Mouse (Mus musculus) testis, postnatal 14 days (tissue): ENCODE measurements around the gene Adgrg3.

Source experiments
- DNase-seq: peaks from one replicate; pipeline ENCODE4 v3.0.0; 2021; ENCODE audit warnings: low spot score

Gene Adgrg3

DNA sequence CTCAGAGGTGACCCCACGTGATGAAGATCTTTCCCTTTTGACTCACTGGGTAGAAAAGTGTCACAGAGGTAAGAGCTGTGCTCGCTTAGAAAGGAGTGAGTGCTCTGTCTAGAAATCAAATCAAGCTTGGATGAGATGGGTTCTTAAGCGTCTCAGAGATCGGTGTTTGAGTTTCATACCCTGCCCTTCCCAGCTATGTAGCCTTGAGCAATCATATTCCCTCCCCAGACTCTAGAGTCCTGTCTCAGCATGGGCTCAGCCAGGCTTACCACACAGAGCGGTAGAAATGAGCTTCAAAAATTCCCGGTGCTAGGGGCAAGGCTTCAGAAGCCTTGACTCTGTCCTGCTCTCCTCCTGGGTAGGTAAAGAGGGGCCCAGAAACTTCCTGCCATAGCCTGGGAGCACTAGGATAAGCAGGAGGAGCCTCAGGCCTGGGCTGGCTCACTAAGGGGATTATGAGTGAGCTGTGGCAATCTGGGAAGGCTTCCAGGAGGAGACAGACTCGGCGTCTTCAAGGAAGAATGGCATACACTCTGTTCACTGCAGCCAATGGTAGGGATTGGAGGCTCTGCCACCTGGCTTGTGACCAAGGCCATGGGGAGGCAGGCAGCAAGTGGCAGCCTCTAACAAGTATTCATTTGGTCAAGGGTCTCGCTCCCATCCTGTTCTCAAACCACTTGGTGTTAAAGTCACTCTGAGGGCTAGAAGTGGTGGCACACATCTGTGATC is 24.3 kb upstream of the Adgrg3 start:
- no peak for DNase-seq

DNA sequence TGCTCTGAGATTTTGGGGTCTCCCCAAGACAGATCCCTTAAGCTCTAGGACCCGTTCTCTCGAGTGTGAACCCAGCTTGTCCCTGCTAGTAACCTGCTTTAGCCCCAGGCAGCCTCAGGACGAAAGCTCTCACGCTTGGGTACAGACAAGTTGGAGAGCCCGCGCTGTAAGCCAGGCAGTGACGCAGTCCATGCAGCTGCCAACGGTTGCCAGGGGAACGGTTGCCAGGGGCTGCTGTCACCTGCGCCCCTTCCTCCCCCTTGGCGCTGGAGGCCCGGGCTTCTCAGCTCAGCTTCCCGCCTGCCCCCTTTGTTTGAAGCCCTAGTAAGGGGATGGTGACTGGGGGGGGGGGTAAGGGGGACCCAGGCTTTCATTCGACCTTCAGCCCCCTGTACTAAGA is 23.5 kb upstream of the Adgrg3 start:
- DNase-seq, result peak; percentile 39

DNA sequence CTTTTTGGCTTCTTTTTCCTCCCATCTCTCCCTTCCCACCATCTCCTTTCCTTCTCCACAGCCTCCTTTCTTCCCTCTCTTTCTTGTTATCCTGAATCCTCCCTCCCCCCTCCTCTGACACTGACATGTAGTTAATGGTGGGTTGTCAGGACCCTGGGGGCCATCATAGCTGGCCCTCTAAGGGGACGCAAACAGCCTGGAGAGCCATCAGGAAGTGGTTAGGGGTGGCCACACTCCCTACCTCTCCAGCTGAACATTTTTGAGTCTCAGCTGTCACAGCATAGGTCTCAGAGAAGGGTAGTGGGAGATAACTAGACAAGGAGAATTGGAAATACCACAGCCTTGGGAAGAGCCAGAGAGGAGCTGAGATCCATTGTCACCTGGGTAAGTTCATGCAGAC is 23.0 kb upstream of the Adgrg3 start:
- DNase-seq, result no peak

DNA sequence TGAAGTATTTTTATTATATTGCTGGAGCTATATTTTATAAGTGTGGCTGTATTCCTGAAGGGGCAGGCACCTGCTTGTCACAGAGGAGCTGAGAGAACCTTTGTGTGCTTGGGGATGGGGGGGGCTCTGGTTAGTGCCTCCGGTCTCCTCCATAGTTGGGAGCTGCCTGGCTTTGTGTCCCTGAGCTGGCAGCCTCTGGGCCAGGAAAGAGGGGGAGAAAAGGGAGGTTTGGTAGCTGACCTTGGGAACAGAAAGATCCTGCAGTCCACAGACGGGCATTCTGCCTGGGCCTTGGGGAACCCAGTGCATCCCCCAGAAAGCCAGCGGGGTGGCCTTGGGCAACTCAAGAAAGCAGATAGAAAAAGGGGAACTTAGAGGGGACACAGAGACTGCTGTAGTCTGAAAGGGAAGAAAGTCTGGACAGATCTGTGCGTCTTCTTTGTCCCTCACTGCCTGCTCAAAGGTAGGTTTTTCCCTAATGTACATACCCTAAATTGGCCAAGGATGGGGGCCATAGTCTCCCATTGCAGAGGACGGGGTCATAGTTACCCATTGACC is 22.1 kb upstream of the Adgrg3 start:
- peak; percentile 85 for DNase-seq

DNA sequence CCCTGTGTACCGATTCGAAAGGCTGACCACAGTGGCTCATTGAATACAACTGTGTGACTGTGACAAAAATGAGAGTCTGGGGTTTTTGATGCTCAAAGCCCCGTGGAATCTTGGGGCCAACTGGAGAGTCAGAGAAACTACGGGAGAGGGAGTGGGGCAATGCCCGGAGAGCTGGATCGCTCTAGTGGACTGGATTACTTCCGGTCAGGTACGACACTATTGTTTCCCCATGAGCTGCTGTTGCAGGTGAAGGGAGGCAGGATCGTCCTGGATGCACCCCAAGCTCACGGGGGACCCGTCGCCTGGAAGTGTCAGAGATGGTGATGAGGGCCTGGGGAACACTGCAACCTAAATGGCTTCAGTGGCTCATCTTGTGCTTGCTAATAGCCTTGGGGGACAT is 21.5 kb upstream of the Adgrg3 start:
- DNase-seq, result no peak

DNA sequence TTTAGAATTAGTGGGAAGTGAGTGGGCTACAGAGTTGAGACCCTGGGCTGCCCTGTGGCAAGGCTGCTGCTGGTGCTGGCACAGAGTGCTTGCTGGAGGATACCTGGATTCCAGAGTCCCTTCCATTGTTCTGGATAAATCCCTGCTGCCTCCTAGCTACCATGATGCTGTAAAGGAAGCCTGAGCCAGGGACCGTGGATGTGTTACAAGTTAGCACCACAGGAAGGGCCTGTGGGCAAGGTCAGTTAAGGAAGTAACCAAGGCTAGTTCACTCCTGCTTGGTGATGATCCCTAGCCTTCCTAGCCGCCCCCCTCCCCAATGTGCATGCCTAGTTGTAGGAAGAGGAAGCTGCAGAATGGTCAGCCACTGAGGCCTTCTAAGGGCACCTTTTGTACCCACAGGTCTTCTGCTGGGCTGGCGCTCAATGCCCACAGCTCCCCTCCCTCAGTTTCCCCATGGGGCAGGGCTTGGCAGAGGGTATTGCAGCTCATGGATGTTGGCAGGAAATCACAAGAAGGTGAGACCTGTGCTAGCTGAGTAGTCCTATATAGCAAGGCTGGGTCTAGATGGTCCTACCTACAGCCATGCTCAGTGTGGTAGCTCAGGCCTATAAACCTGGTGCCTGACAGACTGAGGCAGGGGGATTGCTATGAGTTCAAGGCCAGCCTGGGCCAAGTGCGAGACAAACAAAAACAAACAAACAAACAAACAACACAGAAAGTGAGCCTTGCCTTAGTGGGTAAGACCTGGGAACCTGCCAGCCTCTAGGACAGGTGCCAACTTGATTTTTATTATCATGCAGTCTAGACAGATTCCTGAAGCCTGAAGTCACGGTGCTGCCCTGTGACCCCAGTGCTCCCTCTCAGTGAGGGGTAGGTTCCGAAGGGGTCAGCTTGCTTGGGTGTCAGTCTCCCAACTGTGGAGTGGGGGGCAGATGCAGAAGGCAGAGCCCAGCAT is 20.3 kb upstream of the Adgrg3 start:
- peak; percentile 37 for DNase-seq

DNA sequence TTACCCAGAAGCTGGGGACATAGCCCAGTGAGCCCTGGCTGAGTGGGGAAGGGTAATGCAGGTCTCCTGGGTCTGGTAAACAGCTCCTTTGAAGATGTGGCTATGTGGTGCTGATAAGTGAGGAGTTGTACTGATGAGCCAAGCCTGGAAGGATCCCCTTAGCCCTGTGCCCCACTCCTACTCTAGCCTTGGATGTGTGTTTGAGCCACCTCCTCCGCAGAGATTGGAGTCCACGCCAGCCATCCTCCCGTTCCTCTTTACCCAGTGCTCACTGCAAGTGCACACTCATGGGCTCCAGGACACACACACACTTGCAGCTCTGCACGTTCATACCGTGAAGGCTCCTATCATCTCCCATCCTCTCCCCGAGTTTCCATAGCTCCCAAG is 19.6 kb upstream of the Adgrg3 start:
- peak; percentile 70 for DNase-seq

DNA sequence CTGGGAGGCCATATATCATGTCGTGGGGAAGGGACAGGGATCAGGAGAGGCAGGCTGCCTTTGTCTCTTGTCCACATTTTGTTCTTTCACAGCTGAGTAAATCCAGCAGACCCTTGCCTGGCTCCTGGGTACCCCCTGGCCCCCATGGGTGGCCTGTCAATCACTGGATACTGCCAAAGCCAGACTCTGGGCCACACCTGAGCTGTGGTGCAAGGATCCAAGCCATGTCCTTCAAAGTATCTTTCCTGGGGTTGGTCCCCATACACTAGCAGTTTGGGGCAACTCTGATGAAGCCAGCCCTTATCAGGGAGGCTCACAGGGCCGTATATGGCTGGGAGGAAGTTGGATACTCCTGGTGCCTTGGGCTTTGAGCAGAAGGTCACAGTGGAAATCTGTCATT is 19.1 kb upstream of the Adgrg3 start:
- no peak for DNase-seq

DNA sequence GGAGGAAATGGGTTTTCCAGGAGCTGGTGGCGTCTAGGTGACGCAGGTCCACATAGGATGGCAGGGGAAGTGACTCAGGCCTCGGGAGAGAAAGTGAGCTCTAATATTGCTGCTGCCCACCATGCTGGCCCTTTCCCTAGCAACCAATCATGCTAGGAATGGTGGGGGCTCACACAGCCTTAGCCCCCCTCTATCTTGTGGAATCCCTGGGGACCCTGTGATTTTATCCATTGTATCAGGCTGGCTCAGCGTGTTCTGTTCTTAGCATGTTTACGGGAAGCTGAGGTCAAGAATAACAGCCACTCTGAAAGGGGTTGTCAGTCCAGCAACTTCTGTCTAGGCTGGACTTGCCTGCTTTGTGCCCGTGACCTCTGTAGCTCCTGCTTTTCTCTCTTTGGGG is 18.5 kb upstream of the Adgrg3 start:
- DNase-seq, result no peak

DNA sequence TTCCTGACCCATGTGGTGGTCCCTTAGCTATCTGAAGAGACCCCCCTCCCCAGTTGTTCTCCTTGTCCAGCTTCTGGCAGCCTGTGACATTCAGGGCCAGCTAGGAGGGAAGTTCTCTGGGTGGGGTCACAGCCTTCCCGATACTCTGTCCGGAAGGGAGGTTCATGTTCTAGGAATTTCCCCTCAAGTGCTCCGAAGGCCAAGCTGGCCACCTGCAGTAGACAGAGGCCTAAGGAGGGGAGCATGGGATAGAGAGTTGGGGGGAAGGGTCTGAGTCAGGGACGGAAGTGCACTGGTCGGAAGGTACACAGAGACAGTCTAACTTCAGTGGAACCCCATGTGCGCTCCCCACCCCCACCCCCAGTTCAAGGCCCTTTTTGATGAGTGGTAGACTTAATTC is 17.5 kb upstream of the Adgrg3 start:
- no peak for DNase-seq

DNA sequence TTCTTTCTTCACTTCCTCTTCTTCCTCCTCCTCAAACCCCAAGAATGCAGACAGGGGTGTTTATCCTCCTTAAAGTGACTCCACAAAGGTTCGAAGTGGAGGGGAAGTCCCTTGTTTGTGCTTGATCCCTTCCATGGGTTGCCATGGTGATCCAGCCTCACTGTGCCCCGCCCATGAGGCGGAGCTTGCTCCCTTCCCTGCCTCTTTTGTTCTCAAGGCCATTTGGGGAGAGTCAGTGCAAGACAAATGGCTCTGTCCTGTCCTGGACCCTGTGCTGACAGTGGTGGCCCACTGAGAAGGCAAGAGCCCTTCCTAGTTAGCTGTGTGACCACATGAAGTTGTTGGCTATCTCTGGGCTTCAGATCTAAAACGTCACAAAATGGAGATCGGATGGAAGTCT is 16.8 kb upstream of the Adgrg3 start:
- DNase-seq, result peak; percentile 51

DNA sequence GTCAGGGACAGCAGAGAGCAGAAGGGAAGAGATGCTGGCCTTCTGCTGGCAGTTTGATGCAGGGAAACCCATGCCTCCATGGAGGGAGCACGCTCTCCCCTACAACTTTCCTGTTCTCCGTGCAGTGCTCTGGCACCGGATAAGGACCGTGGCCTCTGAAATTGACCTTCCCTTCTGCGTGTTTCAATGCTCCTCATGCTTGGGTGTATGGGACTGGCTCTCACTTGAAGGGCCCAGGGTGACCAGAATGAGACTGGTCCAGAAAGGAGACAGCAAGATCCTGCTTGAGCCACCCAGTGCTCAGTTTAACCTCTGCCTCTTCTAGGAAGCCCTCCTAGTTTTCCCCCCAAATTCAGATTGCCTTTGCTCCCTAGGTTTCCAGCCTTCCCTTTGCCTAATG is 16.3 kb upstream of the Adgrg3 start:
- no peak for DNase-seq

DNA sequence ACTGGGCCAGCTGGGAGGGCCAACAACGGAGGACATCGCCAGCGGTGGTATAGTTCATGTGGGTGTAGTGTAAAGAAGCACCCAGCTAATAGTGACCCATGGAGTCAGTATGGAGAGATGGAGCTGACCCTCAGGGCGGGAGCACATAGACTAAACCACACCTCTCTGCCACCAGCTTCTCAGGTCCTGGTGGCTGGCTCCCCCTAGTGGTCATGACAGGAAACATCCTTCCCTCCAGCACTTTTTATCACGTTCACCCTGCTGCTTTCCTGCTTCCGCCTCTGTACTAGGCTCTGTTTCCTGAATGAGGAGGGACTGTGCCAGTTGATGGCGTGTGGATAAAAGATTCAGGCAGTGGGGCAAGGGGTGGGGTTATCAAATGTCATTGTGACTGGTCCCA is 15.8 kb upstream of the Adgrg3 start:
- DNase-seq, result peak; percentile 66

DNA sequence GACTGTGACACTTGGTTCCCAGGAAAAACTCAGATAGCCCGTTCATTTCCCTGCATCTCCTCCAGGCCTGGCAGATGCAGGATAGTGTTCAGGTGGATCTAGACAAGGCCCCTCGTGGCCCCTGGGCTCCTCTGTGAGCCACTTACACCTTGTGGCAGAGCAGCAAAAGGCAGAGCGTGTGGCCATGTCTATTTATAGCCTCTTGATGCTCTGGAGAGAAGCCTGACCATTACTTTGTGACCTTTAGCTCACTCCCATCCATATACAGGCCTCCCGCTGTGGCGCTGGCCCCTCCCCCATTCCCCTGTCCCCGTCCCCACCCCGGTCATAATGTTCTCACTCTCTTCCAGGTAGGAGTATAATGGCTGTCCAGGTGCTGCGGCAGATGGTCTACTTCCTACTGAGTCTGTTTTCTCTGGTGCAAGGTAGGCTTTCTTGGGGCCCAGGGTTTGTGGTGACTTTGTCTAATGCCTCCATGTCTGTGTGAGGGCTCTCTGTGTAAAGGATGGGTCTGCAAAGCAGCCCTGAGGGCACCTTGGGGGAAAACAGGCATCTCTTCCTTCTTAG is 15.3 kb upstream of the Adgrg3 start:
- DNase-seq, result no peak

DNA sequence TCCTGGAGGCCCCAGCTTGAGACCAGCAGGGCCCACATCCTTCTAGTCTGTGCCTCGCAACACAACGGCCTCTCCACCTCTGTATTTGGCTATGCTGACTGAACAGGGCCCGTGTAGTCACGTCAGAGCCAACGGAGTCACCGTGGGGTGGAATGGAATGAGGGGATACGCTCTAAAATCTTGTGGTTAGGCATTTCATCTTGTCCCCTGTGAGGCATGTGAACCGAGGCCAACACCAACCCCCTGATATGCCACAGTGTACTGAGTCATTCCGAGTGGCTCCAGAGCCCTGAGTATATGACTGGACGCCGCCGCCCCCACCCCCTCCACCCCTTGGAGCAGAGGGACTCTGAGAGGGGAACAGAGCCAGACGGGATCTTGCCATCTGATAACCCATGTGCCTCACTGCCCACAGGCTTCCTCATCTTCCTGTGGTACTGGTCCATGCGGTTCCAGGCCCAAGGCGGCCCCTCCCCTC is 5.0 kb upstream of the Adgrg3 start:
- no peak for DNase-seq

DNA sequence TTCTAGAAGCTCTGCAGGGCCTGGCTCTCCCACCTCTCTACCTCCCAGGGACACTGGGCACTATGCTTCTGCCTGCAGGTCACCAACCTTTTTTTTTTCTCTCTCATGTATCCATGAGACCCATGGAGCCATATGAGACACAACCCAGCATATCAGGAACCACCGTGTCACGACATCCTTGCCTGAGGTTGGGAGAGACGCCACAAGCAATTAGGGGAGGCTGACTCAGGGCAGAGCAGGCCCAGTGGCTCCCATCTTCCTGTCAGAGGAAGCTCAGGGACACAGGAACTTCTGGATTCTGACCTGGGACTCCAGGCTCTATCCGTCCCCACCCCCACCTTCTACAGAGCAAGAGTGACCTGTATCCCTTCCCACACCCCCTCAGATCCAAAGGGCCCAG is 1.6 kb upstream of the Adgrg3 start:
- DNase-seq, result no peak

DNA sequence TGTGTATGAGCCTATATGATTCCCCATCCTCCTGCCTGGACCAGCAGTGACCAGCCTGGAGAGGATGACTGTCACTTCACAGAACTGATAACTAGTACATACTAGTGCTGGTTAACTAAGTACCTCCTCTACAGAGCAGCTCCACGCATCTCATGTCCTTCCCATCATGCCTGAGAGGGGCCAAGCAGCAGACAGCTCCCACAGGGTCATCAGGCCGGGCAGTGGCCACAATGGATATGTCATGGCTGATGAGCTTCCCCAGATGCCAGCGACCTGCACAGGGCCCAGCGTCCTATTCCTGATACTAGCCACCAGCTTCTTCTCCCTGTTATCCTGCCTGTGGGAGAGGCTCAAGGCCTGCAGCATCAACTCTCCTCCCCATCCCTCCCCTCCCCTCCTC is 808 bp upstream of the Adgrg3 start:
- no peak for DNase-seq

DNA sequence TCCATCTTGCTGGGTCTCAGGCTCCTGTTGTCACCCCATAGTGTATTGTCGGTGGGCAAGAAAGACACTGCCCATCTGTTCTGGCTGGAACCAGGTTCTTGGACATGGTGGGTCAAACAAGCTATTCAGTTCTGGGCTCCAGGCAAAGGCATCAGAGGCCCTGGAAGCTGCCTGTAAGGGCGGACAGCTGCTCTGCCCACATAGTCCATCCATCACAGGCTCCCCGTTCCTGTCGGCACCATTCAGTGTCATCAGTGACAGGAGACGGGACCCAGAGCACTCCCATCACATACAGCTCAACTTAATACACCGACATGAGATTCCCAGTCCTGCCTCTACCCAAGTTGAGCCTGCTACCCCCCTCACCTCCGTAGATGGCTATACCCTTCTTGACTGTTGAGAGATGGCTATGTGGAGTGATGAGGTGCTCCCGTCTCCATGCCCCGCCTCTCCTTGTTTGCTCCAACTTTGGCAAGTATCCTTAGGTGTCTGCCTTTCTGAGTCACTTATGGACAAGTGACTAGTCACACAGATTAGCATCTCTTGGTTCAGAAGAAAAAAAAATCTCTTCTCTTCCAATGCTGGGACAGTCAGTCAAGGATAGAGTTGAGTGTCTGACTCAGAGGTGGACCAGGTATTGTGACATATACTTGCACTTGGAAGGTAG is 610 bp downstream of the Adgrg3 start:
- DNase-seq, result no peak

DNA sequence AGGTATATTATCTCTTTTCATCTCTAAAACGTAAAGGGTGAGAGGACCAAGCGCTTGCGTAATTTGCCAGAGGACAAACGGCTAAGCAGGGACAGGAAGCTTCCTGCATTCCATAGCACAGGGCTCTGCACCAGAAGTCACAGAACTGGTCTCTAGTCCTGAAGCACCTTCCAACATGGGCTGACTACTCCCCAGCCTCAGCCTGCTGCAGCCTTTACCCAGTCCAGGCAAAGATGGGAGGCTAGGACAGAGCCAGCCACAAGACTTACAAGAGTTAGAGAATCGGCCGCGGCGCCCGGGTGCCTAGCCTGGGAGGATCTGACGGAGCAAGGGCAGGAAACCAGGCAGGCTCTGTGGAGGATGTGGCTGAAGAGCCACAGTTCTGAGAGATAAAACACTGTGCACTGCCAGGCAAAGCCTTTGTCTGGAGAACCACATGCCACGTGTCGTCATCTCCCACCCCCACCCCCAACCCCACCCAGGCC is 2.8 kb downstream of the Adgrg3 start:
- DNase-seq, result no peak

DNA sequence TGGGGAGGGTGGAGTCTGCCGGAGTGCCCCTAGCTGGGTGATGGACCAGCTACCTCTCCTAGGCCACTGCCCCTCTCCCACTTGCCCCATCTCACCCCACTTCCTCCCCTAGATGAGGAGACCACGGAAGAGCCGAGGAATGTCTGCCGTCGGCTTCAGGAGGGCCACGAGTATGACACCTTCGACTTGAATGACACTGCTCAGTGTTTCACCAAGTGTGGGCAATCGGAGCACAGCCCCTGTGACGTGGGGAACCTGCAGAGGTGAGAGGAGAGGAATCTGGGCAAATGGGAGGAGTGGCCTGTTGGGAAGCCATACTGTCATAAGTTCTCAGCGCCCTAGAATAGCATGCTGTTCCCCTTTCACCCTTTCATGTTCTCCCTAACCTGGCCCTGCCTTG is 3.3 kb downstream of the Adgrg3 start:
- DNase-seq, result no peak

DNA sequence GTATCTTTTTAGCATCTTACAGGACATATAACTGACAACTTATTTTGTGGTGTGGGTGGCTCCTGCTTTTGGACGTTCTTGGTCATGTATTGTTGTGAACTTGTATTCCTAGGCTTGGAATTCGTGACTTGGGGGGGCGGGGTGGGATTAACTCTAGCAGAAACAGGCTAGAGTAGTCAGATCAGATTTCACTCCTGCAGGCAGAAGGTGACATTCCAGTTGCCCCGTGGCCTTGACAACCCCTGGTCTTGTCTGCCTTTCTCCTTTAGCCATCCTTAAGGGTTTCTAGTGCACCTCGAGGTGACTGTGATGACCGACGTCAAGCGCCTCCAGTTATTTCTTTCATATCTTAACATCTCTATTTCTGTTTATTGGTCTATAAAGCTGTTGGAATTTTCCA is 5.7 kb downstream of the Adgrg3 start:
- DNase-seq, result no peak

DNA sequence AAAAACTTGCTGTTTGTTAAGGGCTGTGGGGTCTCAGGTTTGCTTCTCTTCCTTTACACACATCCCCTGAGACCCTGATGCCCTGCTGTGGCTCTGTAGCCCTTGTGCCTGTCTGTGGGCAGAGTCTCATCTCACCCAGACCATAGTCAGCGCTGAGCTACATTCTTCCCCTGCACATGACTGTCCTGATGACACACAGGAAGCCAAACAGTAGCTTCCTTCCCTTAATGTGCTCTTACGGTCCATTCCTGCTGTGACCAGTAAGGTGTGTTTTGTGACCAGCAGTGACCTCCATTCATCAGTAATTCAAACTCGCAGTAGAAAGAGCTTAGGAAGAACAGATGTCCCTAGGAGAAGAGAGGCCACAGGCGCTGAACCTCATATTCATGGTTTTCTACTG is 6.9 kb downstream of the Adgrg3 start:
- no peak for DNase-seq
